Mouse (Mus musculus): ENCODE measurements around the gene Osbpl5. TPM values are rescaled to one million over a fixed set of nuclear protein-coding genes. Genes with fewer than 3 reads are reported as not detected.
A peak's percentile ranks its signal among the peaks of the same experiment; 100 is the strongest.

Osbpl5 gene
- total RNA-seq, 2 experiments from 2014 or later: 30.1 to 34.0 TPM

- peak; percentile 56 for DNase-seq
Measured at GRCm38 (mm10) chr7:143755357-143756124, 1.2 kb downstream of the Osbpl5 start.

- DNase-seq: peak; percentile 81
Measured at GRCm38 (mm10) chr7:143753990-143754715, 2.6 kb downstream of the Osbpl5 start.

GRCm38 (mm10) chr7:143752606-143753005 is 4.2 kb downstream of the Osbpl5 start:
- no peak for DNase-seq

- no peak for DNase-seq
Measured at GRCm38 (mm10) chr7:143752056-143752455, 4.7 kb downstream of the Osbpl5 start.

GRCm38 (mm10) chr7:143751380-143751779 is 5.4 kb downstream of the Osbpl5 start:
- DNase-seq: no peak

- no peak for DNase-seq
Measured at GRCm38 (mm10) chr7:143749045-143749444, 7.7 kb downstream of the Osbpl5 start.

- peak; percentile 93 for DNase-seq
Measured at GRCm38 (mm10) chr7:143748041-143748868, 8.5 kb downstream of the Osbpl5 start.

- DNase-seq: no peak
Measured at GRCm38 (mm10) chr7:143740653-143741052, 16.1 kb downstream of the Osbpl5 start.

- DNase-seq: peak; percentile 91
Measured at GRCm38 (mm10) chr7:143739511-143740461, 17.0 kb downstream of the Osbpl5 start.

- no peak for DNase-seq
Measured at GRCm38 (mm10) chr7:143738601-143739006, 18.2 kb downstream of the Osbpl5 start.

- DNase-seq: no peak
Measured at GRCm38 (mm10) chr7:143738194-143738593, 18.6 kb downstream of the Osbpl5 start.

- no peak for DNase-seq
Measured at GRCm38 (mm10) chr7:143733746-143734145, 23.0 kb downstream of the Osbpl5 start.

- peak; percentile 34 for DNase-seq
Measured at GRCm38 (mm10) chr7:143729886-143730285, 26.9 kb downstream of the Osbpl5 start.

- no peak for DNase-seq
Measured at GRCm38 (mm10) chr7:143726396-143726795, 30.4 kb downstream of the Osbpl5 start.

GRCm38 (mm10) chr7:143723841-143724240 is 32.9 kb downstream of the Osbpl5 start:
- no peak for DNase-seq

- peak; percentile 19 for DNase-seq
Measured at GRCm38 (mm10) chr7:143722646-143723045, 34.1 kb downstream of the Osbpl5 start.

GRCm38 (mm10) chr7:143717811-143718210 is 39.0 kb downstream of the Osbpl5 start:
- DNase-seq: no peak

GRCm38 (mm10) chr7:143713421-143713820 is 43.4 kb downstream of the Osbpl5 start:
- no peak for DNase-seq

- DNase-seq: no peak
Measured at GRCm38 (mm10) chr7:143712771-143713348, 43.9 kb downstream of the Osbpl5 start.

- no peak for DNase-seq
Measured at GRCm38 (mm10) chr7:143712023-143712422, 44.8 kb downstream of the Osbpl5 start.

GRCm38 (mm10) chr7:143711381-143711780 is 45.4 kb downstream of the Osbpl5 start:
- no peak for DNase-seq

All from adrenal gland, postnatal 10 days (tissue).